Mouse (Mus musculus): ENCODE results near the gene Mrps5. TPM values are rescaled to one million over a fixed set of nuclear protein-coding genes. Genes with fewer than 3 reads are reported as not detected.

Mrps5 gene
- total and polyA plus RNA-seq, 3 experiments = 124 to 1,057 (median 124) TPM

DNA sequence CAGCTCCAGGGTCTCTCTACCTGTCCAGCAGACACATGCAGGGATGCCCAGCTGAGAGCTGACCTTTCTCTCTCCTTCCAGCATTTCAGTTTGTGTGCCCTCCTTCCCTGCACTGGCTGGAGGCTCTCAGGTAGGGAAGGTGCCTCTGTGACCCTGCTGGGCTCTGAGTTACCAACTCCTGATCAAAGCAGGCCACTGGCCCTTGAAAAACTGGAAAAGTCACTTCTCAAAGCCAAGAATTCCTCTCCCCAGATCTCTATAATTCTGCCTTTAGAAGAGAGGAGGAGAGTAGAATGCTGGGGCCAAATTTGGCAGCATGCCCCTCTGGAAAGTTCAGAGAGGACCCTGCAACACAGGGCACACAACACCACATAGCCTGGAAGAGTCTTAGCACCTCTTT, 65.3 kb downstream of the Mrps5 start:
- Histone ChIP-seq H3K9me3 (replicated peaks; ENCODE audit: insufficient read depth, low read length) (no peaks in the 10 kb centered on the region), H3K27me3 (ENCODE audit: control insufficient read depth in 1 of 2, insufficient read depth in 2 of 2, low read length in 2 of 2) (peaks cover 0 to 8% of the 10 kb centered on the region in 2 experiments; a peak in 2 of 4 replicates), H3K4me3 (ENCODE audit: control insufficient read depth in 1 of 2, insufficient read depth in 1 of 2, low read depth in 2 of 2, low read length in 2 of 2) (no peak overlapping the region), H3K36me3 (ENCODE audit: control insufficient read depth in 1 of 2, insufficient read depth in 2 of 2, low read length in 2 of 2) (no peaks in the 10 kb centered on the region), H3K9ac (ENCODE audit: control insufficient read depth, low read depth, low read length, poor library complexity, severe bottlenecking) (no peak overlapping the region), H3K79me2 (ENCODE audit: control insufficient read depth, insufficient read depth, low read length, poor library complexity) (no peaks in the 10 kb centered on the region), H3K27ac (ENCODE audit: control insufficient read depth, low read depth, low read length) (no peak overlapping the region), H3K4me1 (ENCODE audit: control insufficient read depth in 1 of 2, insufficient read depth in 2 of 2, low read length in 2 of 2) (no peaks in the 10 kb centered on the region)
- no peak for DNase-seq (ENCODE audit: low read depth, low spot score)
- TF ChIP-seq ZC3H11A (IDR thresholded peaks at IDR 0.05; ENCODE audit: low read depth, low read length) (no peak), KAT2A (conservative IDR thresholded peaks at IDR 0.05; ENCODE audit: low read depth, low read length) (no peak), MAZ (IDR thresholded peaks at IDR 0.05; ENCODE audit: low read depth, low read length) (no peak), TCF12 (IDR thresholded peaks at IDR 0.05; ENCODE audit: low read depth, low read length) (no peak), RAD21 (IDR thresholded peaks at IDR 0.05; ENCODE audit: low read depth, low read length) (no peak), SIN3A (IDR thresholded peaks at IDR 0.05; ENCODE audit: low read length) (no peak), BHLHE40 (IDR thresholded peaks at IDR 0.05; ENCODE audit: borderline replicate concordance, low read depth, low read length) (no peak), USF2 (IDR thresholded peaks at IDR 0.05; ENCODE audit: borderline replicate concordance in 1 of 2, insufficient read depth in 1 of 2, low read depth in 1 of 2, low read length in 2 of 2) (no peak), POLR2AphosphoS2 (IDR thresholded peaks at IDR 0.05; ENCODE audit: low read length) (no peak)

DNA sequence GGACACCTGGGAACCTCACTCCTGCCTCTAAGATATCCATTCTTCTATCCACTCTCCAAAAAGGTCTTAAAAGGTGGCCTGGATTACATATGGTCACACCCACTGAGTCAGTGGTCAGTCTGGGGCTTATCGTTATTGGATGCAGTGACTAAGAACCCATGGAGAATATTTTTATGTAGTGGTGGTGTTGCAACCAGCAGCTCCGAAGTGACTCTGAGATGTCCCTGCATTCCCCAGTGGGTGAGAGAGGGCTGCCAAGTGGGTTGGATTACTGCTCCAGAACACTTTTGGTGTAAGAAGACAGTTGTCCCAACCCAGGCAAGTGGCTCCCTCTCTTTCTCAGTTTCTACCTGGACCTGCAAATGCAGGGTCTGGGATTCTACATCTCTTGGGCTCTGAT, 65.8 kb downstream of the Mrps5 start:
- peaks cover 0 to 8% of the 10 kb centered on the region in 2 experiments; a peak in 2 of 4 replicates for H3K27me3 ChIP-seq (ENCODE audit: control insufficient read depth in 1 of 2, insufficient read depth in 2 of 2, low read length in 2 of 2)
- H3K79me2 ChIP-seq (ENCODE audit: control insufficient read depth, insufficient read depth, low read length, poor library complexity) = no peaks in the 10 kb centered on the region
- no peaks in the 10 kb centered on the region for H3K9me3 ChIP-seq (replicated peaks; ENCODE audit: insufficient read depth, low read length)
- H3K27ac ChIP-seq (ENCODE audit: control insufficient read depth, low read depth, low read length) = no peak overlapping the region
- H3K4me3 ChIP-seq (ENCODE audit: control insufficient read depth in 1 of 2, insufficient read depth in 1 of 2, low read depth in 2 of 2, low read length in 2 of 2) = no peak overlapping the region
- TF ChIP-seq HCFC1 (IDR thresholded peaks at IDR 0.05; ENCODE audit: low read depth, low read length) = no peak
- no peak for TF ChIP-seq MEF2A (IDR thresholded peaks at IDR 0.05; ENCODE audit: extremely low read depth, insufficient replicate concordance, low read depth, low read length, poor library complexity, severe bottlenecking)
- no peak for TF ChIP-seq TAL1 (IDR thresholded peaks at IDR 0.05; ENCODE audit: low read length)
- no peak for TF ChIP-seq BHLHE40 (IDR thresholded peaks at IDR 0.05; ENCODE audit: borderline replicate concordance, low read depth, low read length)
- no peak for TF ChIP-seq ELF1 (IDR thresholded peaks at IDR 0.05; ENCODE audit: low read depth, low read length)
- no peak for TF ChIP-seq MXI1 (IDR thresholded peaks at IDR 0.05; ENCODE audit: low read depth, low read length)
- no peak for TF ChIP-seq POLR2AphosphoS2 (IDR thresholded peaks at IDR 0.05; ENCODE audit: low read length)
- TF ChIP-seq MAFK (IDR thresholded peaks at IDR 0.05; ENCODE audit: borderline replicate concordance, low read depth, low read length) = no peak
- no peak for TF ChIP-seq POLR2A (IDR thresholded peaks at IDR 0.05; ENCODE audit: control insufficient read depth in 1 of 2, insufficient read depth in 1 of 2, low read depth in 1 of 2, low read length in 2 of 2, poor library complexity in 1 of 2)
- H3K36me3 ChIP-seq (ENCODE audit: control insufficient read depth in 1 of 2, insufficient read depth in 2 of 2, low read length in 2 of 2) = no peaks in the 10 kb centered on the region
- no peak overlapping the region for H3K9ac ChIP-seq (ENCODE audit: control insufficient read depth, low read depth, low read length, poor library complexity, severe bottlenecking)
- H3K4me1 ChIP-seq (ENCODE audit: control insufficient read depth in 1 of 2, insufficient read depth in 2 of 2, low read length in 2 of 2) = no peaks in the 10 kb centered on the region
- no peak for DNase-seq (ENCODE audit: low read depth, low spot score)

Measured in MEL (cell line).